Mouse (Mus musculus) bone marrow macrophage, adult 2 months (primary cell): ENCODE measurements around the gene Msrb3. TPM values are rescaled to one million over a fixed set of nuclear protein-coding genes. Genes with fewer than 3 reads are reported as not detected.

ENCODE experiments used
- H3K27ac ChIP-seq: 2 replicates; pipeline ENCODE4 v1.5.1; 2012; ENCODE audit warnings: low read depth, low read length; ENCODE audit not compliant: insufficient read depth
- H3K4me1 ChIP-seq: 2 replicates; pipeline ENCODE4 v1.6.1; 2012; ENCODE audit warnings: low read length; ENCODE audit not compliant: control insufficient read depth, insufficient read depth
- H3K4me3 ChIP-seq: 2 replicates; pipeline ENCODE4 v1.5.1; 2012; ENCODE audit warnings: mild to moderate bottlenecking, low read length, moderate library complexity; ENCODE audit not compliant: insufficient read depth
- CTCF ChIP-seq: IDR thresholded peaks from 2 replicates; pipeline ENCODE4 v1.5.1; 2012; ENCODE audit warnings: low read depth, mild to moderate bottlenecking, low read length, moderate library complexity
- POLR2A ChIP-seq: IDR thresholded peaks from 2 replicates; pipeline ENCODE4 v1.6.1; 2012; ENCODE audit warnings: mild to moderate bottlenecking, low read depth, low read length, borderline replicate concordance
- polyA plus RNA-seq: library from polyadenylated mRNA; stranded (reverse); fragments of >200 nt; gene quantifications from 2 replicates; pipeline ENCODE4 v1.2.4, GENCODE M21; 2012; ENCODE audit not compliant: missing spikeins, insufficient read depth, insufficient read length

Gene Msrb3
- polyA plus RNA-seq, 1 experiment, result 0.52 TPM

DNA sequence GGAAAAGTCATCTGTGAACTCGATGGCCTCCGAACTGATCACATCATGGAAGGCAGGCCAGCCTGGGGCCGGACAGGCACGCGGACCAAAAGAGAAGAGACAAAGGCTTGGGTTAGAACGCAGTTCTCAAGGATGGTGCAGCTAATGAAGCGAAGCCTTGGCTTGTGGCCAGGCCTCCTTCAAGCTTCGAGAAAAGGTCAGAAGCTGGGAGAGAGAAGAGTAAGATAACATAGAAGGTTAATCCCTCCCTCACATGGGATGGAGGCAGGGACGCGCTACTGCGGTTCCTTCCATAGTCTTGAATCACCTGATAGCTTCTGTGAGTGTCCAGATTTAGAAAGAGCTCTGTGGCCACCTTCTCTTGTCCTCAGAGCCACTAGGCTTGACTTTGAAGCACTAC lies 107.5 kb downstream of the Msrb3 start:
- H3K4me3 ChIP-seq, result no peak overlapping the region
- peaks cover 3% of the 10 kb centered on the region; the same call in 1 of the 2 replicates for H3K4me1 ChIP-seq
- no peak overlapping the region for H3K27ac ChIP-seq
- TF ChIP-seq POLR2A (no peak), CTCF (no peak)

DNA sequence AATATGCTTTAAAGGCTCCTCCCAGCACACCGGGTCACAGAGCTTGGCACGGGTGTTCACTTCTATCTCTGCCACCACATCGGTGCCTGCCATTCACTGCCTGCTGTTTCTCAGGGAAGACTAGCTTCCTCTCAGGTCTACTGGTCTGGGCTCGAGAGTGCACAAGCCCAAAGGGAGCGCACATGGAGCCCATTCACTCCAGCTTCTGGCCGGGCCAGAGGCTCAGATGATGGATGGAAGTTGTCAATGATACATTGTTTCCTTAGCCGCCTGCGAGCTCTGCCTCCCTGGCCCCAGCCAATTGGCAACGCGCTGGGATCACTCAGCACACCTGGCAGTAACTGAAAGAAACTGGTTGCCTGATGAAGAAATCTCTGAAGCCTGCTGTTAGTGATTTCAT lies 111.7 kb downstream of the Msrb3 start:
- Histone ChIP-seq H3K4me3 (no peak overlapping the region), H3K4me1 (peaks cover 2% of the 10 kb centered on the region; the same call in 1 of the 2 replicates), H3K27ac (no peak overlapping the region)
- TF ChIP-seq POLR2A, result no peak
- TF ChIP-seq CTCF, result no peak

DNA sequence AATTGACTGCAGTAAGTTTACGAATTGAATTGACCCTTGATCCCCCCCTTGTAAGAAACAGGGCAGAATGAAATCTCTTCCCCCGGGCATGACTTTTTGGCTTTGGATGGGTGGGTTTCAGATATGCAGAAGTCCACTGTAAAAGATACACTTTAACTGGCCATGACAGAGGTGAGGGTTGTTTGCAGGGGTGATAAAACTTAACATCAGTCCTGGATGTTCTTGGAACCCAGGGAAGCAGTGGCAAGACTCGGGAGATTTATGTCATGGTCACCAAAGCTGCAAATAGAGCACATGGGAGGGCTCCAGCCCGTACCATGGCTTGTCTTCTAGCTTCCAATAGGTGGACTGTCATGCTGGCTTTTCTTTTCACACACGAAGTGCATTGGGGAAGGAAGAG lies 114.4 kb downstream of the Msrb3 start:
- Histone ChIP-seq H3K27ac (no peak overlapping the region), H3K4me3 (no peak overlapping the region), H3K4me1 (no peaks in the 10 kb centered on the region)
- TF ChIP-seq POLR2A (no peak), CTCF (no peak)

DNA sequence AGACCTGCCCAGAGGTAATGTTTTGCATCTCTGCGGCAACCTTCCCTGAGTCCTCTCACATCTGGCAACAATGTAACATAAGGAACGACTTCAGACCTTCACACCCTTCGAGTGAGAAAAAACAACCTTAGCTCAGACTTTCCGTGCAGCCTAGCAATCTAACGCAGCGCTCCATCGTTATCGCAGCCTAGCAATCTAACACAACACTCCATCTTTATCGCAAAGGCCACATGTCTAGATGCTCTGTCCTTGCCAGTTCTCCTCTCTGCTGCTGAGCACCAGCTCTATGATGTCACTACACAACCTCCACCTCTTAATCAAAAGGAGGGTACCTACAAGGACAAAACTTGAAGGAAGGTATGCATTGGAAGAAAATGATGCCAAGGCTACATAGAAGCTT lies 115.5 kb downstream of the Msrb3 start:
- no peak overlapping the region for H3K4me3 ChIP-seq
- TF ChIP-seq POLR2A, result no peak

DNA sequence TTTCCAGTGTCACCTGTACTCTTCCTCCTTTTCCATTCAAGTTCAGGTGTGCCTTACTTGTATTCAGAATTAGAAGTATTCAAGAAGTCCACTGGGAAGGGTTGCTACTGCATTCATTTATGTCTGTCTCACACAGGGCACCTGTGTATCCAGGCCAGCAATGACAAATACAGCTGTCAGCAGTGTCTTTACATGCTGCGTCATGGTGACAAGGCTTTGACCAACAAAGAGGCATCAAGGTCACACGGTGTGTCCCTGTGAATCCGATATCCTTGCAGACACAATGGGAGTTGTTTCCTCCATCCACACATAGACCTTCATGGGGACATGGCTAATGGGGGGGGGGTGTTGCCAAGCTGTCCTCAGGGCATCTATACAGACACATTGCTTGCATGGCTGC lies 121.4 kb downstream of the Msrb3 start:
- TF ChIP-seq CTCF (no peak), POLR2A (no peak)
- H3K27ac ChIP-seq, result no peak overlapping the region
- H3K4me3 ChIP-seq, result no peak overlapping the region
- H3K4me1 ChIP-seq, result no peaks in the 10 kb centered on the region

More for the DNA sequence above, 115.5 kb downstream of the Msrb3 start:
- Histone ChIP-seq H3K27ac (no peak overlapping the region), H3K4me1 (no peaks in the 10 kb centered on the region)

DNA sequence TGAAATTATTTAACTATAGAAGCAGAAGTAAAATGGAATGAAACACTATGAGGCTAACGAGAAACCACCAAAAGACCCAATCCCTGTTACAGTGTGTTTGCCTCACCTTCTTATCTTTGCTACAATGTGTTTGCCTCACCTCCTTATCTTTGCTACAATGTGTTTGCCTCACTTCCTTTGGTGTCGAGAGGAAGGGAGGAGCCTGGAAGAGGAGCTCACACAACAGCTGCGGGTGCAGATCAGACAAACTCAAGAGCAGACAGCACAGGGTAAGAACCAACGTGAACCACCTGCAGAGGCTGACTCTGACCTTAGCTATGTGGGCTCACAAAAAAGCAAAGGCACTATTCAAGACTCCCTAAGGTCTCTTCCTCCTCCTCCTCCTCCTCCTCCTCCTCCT lies 123.5 kb downstream of the Msrb3 start:
- no peaks in the 10 kb centered on the region for H3K4me1 ChIP-seq
- H3K4me3 ChIP-seq, result no peak overlapping the region
- no peak for TF ChIP-seq POLR2A
- TF ChIP-seq CTCF, result no peak
- H3K27ac ChIP-seq, result no peak overlapping the region

DNA sequence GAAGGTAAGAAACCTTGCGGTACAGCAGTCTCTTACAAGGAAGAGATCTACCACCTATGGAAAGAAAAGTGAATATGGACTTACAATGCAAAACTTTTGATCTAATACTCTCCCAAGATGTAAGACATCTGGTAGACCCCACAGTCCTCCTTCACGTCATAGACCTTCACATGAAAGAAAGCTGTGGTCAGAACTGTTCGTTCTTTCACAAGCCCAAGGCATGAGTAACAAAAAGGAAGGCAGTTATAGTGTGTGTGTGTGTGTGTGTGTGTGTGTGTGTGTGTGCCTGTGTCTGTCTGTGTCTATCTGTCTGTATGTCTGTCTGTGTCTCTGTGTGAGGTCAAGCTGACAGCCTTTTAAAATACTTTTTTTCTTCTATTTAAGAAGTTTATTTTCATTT lies 131.5 kb downstream of the Msrb3 start:
- no peak overlapping the region for H3K27ac ChIP-seq
- no peak overlapping the region for H3K4me3 ChIP-seq
- H3K4me1 ChIP-seq, result no peaks in the 10 kb centered on the region
- no peak for TF ChIP-seq POLR2A
- no peak for TF ChIP-seq CTCF

DNA sequence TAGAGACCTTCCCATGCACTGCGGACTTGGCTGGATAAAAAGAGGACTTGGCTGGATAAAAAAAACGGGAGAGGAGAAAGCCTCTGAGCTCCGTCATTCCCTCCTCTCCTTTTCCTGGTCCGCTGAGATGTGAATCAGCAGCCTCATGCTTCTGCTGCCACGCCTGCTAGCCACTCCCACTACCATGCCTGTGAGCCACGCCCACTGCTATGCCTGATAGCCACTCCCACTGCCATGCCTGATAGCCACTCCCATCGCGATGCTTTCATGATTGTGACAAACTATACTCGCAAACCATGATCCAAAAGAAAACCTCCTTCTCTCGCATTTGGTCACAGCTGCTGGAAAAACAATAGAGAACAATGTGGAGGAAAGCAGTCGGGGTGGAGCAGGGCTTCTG lies 133.5 kb downstream of the Msrb3 start:
- Histone ChIP-seq H3K4me3 (no peak overlapping the region), H3K4me1 (no peaks in the 10 kb centered on the region), H3K27ac (no peak overlapping the region)
- TF ChIP-seq CTCF (no peak), POLR2A (no peak)

DNA sequence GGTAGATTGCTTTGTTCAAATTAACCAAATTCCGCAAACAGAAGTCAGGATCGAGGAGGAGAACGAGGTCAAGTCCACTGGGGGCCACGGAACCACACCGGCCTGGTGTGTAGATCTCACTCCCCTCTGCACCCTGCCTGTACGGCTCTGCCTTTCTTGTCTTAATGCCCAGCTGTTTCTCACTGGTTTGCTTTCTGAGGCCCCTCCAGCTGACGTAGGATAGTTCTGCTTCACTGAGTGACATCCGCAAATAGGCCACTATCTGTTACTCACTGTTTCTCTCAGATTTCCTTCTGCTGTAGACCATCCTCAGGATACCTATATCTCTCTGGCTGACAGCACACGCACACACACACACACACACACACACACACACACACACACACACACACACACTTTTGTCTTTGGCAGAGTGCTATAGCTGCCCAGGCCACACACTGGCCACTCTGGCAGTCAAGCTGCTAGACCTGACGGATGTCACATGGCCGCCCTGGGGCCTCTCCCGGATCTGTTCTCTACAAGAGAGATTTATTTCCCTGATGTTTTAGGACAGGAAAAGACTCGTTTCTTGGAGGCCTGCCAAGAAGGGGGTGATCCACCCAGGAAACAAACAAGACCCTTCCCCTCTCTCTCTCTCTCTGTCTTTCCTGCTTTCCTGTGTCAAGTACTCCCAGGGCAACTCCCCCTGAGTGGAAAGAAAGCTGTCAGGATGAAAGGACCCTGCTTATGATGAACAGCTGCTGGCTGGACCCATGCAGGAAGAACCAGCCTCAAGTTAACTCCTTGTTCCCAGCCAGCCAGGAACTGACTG lies 135.0 kb downstream of the Msrb3 start:
- TF ChIP-seq CTCF (no peak), POLR2A (no peak)
- Histone ChIP-seq H3K4me3 (no peak overlapping the region), H3K4me1 (no peaks in the 10 kb centered on the region), H3K27ac (no peak overlapping the region)

DNA sequence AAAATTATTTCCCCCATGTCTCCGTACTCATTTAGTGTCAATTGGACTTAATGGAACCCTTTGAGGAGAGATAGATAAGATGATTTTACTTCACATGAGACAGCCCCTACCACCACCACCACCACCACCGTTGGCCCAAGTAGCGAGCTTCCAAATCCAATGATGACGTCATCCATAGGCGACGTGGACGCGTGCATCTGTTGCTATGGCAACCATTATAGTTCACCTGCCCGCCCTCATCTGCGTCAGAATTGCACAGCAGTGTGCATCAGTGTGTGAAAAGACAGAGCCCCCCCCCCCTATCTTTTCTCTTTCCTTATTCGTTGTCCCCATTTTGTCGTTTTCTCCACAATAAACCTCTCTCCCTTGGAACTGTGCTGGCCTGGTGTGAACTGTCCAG lies 135.9 kb downstream of the Msrb3 start:
- H3K4me3 ChIP-seq, result no peak overlapping the region
- H3K4me1 ChIP-seq, result no peaks in the 10 kb centered on the region
- no peak overlapping the region for H3K27ac ChIP-seq
- TF ChIP-seq CTCF (no peak), POLR2A (no peak)
